Mouse (Mus musculus) intestine, postnatal 0 days (tissue): ENCODE results near the gene Rufy4. TPM values are rescaled to one million over a fixed set of nuclear protein-coding genes. Genes with fewer than 3 reads are reported as not detected.

Experiments used
- ATAC-seq: fragments of 200-750 bp; cut with Nextera tagmentation; 2 replicates; pipeline ENCODE4 v1.8.0; 2017; ENCODE audit warnings: mild to moderate bottlenecking, moderate TSS enrichment, moderate library complexity
- H3K27ac ChIP-seq: fragments of 300-500 bp; sonication (generic); 2 replicates; pipeline ENCODE4 v1.5.1; 2014; ENCODE audit warnings: mild to moderate bottlenecking, low read depth, low read length, moderate library complexity
- H3K27me3 ChIP-seq: fragments of 300-500 bp; sonication (generic); replicated peaks from 2 replicates; pipeline ENCODE4 v1.6.1; 2014; ENCODE audit warnings: low read length, mixed read lengths; ENCODE audit not compliant: control insufficient read depth, insufficient read depth
- H3K36me3 ChIP-seq: fragments of 300-500 bp; sonication (generic); 2 replicates; pipeline ENCODE4 v1.6.1; 2014; ENCODE audit warnings: mild to moderate bottlenecking, moderate library complexity; ENCODE audit not compliant: control insufficient read depth, insufficient read depth
- H3K4me1 ChIP-seq: fragments of 300-500 bp; sonication (generic); replicated peaks from 2 replicates; pipeline ENCODE4 v1.6.1; 2014; ENCODE audit warnings: antibody characterized with exemption, low read length, mixed read lengths; ENCODE audit not compliant: control insufficient read depth, insufficient read depth
- H3K4me2 ChIP-seq: fragments of 300-500 bp; sonication (generic); replicated peaks from 2 replicates; pipeline ENCODE4 v1.6.1; 2014; ENCODE audit warnings: low read depth, mild to moderate bottlenecking, moderate library complexity
- H3K4me3 ChIP-seq: fragments of 300-500 bp; sonication (generic); 2 replicates; pipeline ENCODE4 v1.5.1; 2014; ENCODE audit warnings: low read depth, low read length
- H3K9ac ChIP-seq: fragments of 300-500 bp; sonication (generic); 2 replicates; pipeline ENCODE4 v1.6.1; 2014; ENCODE audit warnings: mild to moderate bottlenecking, low read depth, low read length
- H3K9me3 ChIP-seq: fragments of 300-500 bp; sonication (generic); 2 replicates; pipeline ENCODE4 v1.6.1; 2016; ENCODE audit warnings: mixed run types; ENCODE audit not compliant: control insufficient read depth
- CTCF ChIP-seq: sonication (generic); IDR thresholded peaks from 2 replicates; pipeline ENCODE4 v1.5.1; 2016; ENCODE audit warnings: low read depth, mild to moderate bottlenecking, control low read depth, antibody characterized with exemption, moderate library complexity
- WGBS: fragments of 180-500 bp; shearing (Covaris S2); extraction: QIAGEN DNeasy Blood & Tissue Kit; methylation state at CpG from one replicate; pipeline ENCODE4 v1.1.7; 2014; 5-methylcytosine and 5-hydroxymethylcytosine counted together
- polyA plus RNA-seq: library from polyadenylated mRNA; unstranded; fragments of >200 nt; fragmentation: Nextera tagmentation; extraction: Ambion mirVana; gene quantifications from 2 replicates; pipeline ENCODE4 v1.2.1, GENCODE M21; 2015

Gene Rufy4
- polyA plus RNA-seq, 1 experiment from 2014 or later: not detected

DNA sequence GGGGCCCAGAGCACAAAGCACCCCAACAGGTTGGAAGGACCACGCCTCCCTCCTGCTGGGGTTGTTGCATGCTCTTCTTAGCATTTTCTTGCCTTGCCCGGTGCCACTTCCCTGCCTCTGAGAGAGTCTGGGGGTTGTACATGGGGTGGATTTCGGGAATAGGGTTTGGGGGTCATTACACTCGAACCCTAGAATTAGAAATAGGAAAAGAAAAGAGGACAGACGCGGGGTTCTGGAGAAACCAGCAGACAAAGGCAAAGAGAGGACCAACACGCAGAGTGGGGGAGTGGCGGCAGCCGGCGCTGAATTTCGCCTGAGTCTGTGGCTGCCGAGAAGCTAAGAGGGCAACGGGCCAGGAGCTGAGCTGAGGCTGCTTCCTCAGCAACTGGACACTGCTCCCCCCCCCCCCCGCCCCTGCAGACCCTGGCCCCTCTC lies 26.3 kb upstream of the Rufy4 start:
- peak overlapping the region; percentile 42 for H3K4me3 ChIP-seq
- H3K27ac ChIP-seq: no peak overlapping the region
- H3K27me3 ChIP-seq: peaks cover 50% of the 10 kb centered on the region
- no peak for ATAC-seq
- peaks cover 7% of the 10 kb centered on the region; the same call in 1 of the 2 replicates for H3K4me1 ChIP-seq
- TF ChIP-seq CTCF: no peak
- peak overlapping the region; percentile 26; the same call in 1 of the 2 replicates for H3K9ac ChIP-seq
- H3K36me3 ChIP-seq: no peaks in the 10 kb centered on the region
- H3K4me2 ChIP-seq: peak overlapping the region; percentile 74
- no peaks in the 10 kb centered on the region for H3K9me3 ChIP-seq
- 6% methylated on average over 12 of the region's 14 CpGs for whole genome bisulfite sequencing

DNA sequence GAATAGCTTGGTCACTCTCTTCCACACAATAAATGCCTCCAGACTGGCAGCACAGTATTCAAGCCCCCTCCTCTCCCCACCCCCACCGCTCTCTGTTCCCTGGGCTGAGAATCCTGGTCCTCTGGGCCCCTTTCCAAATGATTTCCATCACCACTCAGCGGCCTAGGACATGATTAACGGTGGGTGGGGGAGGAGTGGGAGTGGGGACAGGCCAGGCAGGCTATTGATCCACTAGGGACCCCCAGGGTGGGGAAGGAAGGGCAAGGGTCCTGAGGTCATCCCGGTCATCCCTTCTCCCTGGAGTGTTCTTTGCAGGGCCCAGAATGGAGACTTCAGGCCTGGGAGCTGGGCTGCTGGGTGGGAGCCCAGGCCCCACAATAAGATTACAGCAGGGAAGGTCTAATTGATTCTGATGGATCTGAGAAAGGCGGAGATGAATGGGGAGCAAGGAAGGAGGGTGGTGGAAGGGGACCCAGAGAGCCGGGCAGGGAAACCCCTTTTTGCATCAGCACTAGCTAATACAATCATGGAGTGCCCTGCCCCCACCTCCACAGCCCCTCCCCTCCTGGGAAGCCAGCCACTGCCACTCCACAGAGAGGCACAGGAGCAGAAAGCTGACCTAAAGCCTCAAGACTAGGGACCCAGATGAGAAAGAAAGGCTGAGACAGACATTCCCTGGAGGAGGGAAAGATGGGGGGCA lies 21.5 kb upstream of the Rufy4 start:
- no peak for ATAC-seq
- 50% methylated on average over 6 of the region's 6 CpGs for WGBS
- Histone ChIP-seq H3K27ac (no peak overlapping the region), H3K9me3 (no peaks in the 10 kb centered on the region), H3K36me3 (no peaks in the 10 kb centered on the region), H3K9ac (no peak overlapping the region), H3K27me3 (peaks cover 22% of the 10 kb centered on the region), H3K4me1 (peaks cover 2% of the 10 kb centered on the region; the same call in 1 of the 2 replicates), H3K4me2 (no peak overlapping the region), H3K4me3 (no peak overlapping the region)
- no peak for TF ChIP-seq CTCF

DNA sequence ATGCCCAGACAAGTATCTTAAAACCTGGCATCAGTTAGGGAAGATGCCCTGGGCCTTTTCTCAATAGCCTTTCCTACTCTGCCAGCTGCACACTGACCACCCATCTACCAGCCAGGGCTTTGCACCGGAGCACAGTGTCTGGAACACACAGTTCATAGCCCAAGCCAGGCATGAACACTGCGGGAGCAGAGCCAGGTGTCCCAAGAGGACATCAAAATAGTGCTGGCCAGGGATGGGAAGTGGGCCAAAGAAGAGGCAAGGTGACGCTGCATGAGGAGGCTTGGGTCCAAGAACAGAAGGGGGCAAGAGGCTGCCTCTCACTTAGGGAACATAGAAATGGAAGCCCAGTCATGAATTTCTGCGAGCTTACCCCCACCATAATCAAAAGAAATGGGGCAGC lies 19.7 kb upstream of the Rufy4 start:
- ATAC-seq: no peak
- H3K27me3 ChIP-seq: peaks cover 4% of the 10 kb centered on the region; the same call in 1 of the 2 replicates
- TF ChIP-seq CTCF: no peak
- H3K4me3 ChIP-seq: no peak overlapping the region
- no peaks in the 10 kb centered on the region for H3K4me1 ChIP-seq
- H3K4me2 ChIP-seq: no peak overlapping the region
- no peak overlapping the region for H3K27ac ChIP-seq
- no peak overlapping the region for H3K9ac ChIP-seq
- H3K9me3 ChIP-seq: no peaks in the 10 kb centered on the region
- 83% methylated on average over 4 of the region's 4 CpGs for WGBS
- H3K36me3 ChIP-seq: no peaks in the 10 kb centered on the region

DNA sequence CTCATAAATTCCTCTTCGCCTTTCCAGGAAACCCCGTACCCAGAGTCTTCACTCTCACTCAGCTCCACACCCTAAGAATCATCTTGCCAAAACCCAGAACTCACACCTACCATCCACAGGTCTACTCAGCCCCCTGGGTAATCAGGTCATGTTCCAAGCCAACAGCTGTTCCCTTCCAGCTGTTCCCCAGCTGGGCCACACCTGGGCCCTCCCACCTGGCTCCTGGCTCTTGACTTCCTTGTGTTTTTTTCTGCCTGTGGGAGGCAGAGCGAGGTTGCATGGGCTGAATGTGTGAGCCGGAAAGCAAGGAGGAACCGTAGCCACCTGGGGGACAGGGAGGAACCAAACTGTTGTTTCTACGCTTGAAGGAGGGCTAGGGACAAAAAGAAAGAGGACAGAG lies 19.1 kb upstream of the Rufy4 start:
- no peak for ATAC-seq
- Histone ChIP-seq H3K4me3 (no peak overlapping the region), H3K36me3 (no peaks in the 10 kb centered on the region), H3K9ac (no peak overlapping the region), H3K27me3 (no peaks in the 10 kb centered on the region), H3K4me2 (no peak overlapping the region), H3K27ac (no peak overlapping the region), H3K4me1 (no peaks in the 10 kb centered on the region), H3K9me3 (no peaks in the 10 kb centered on the region)
- WGBS: 72% methylated on average over 6 of the region's 6 CpGs
- TF ChIP-seq CTCF: 0 out of 2 replicates have a peak, but pooled peaks have one; percentile 2

DNA sequence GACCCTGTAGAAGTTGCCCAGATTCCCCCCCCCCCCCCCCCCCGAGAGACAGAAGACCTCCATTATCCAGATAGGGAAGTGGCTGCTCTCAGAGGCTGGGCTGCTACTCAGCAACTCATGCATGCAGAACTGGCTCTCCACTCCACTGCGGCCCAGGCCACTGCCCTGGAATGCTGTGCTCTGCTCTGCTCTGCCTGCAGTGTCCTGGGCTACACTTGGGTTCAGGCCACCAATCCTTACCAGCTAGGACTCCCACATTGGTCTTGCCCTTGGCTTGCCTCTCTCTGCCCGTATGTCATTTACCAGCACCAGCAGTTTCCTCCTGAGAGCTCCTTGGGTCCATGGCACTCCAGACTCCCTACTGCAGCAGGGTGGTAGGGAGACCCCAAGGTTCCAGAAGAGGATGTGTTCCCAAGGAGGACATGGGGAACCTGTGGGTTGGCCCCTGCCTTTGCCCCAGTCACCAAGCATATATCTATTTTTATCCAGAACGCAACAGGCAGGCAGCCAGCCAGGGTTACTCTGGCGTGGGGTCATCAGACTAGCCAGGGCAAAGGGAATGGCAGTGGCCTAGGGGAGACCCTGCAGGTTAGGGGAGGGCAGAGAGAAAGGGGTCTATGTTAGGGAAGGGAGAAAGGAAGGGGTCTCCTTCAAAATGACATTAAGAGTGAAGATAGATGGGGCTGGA lies 17.3 kb upstream of the Rufy4 start:
- Histone ChIP-seq H3K4me3 (no peak overlapping the region), H3K9ac (no peak overlapping the region), H3K27ac (no peak overlapping the region), H3K4me2 (no peak overlapping the region), H3K27me3 (no peaks in the 10 kb centered on the region), H3K36me3 (no peaks in the 10 kb centered on the region), H3K4me1 (no peaks in the 10 kb centered on the region), H3K9me3 (no peaks in the 10 kb centered on the region)
- TF ChIP-seq CTCF: no peak
- WGBS: 65% methylated on average over 5 of the region's 5 CpGs
- no peak for ATAC-seq

DNA sequence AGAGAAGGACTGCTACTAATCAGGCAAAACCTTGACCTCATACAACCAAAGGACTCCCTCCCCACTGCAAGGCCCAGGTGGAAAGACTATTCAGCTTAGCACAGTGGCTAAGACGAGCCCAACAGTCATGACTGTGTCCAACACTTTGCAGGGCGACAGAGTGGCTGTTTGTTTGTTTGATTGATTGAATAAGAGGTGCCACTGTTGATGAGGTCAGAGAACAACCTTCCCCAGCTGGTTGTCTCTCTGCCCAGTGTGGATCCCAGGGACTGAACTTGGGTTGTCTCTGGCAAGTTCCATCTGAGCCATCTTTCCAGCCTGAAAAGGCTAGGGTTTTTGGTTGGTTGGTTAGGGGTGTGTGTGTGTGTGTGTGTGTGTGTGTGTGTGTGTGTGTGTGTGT lies 15.7 kb upstream of the Rufy4 start:
- H3K9me3 ChIP-seq: no peaks in the 10 kb centered on the region
- H3K27ac ChIP-seq: no peak overlapping the region
- H3K4me3 ChIP-seq: no peak overlapping the region
- H3K4me2 ChIP-seq: no peak overlapping the region
- H3K9ac ChIP-seq: no peak overlapping the region
- 52% methylated on average over 2 of the region's 2 CpGs for WGBS
- no peak for TF ChIP-seq CTCF
- no peaks in the 10 kb centered on the region for H3K36me3 ChIP-seq
- no peaks in the 10 kb centered on the region for H3K27me3 ChIP-seq
- no peak for ATAC-seq
- no peaks in the 10 kb centered on the region for H3K4me1 ChIP-seq
